Comparison of ENCODE assay signal across 22 mouse cellular contexts in the genomic region with DNA sequence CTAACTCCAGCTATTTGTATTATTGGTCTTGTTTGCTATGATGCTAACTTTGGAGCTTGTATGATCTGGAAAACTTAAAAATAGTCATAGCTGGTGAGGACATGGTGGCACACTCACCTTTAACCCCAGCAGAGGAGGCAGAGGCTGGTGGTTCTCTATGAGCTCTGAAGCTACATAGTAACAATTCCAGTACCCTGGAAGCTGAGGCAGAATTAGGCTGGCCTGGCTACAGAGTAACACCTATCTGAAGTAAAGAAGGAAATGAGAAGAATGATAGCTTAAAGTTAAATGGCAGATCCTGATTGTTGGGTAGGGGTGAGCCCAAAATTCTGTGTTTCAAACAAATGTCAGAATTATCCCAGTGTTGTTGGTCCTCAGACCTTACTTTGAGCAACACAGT. TPM values are rescaled to one million over a fixed set of nuclear protein-coding genes. Genes with fewer than 3 reads are reported as not detected.
"Had no signal": no experiment of that assay in that cellular context is flagged by ENCODE, and none has a peak within 500 bp of the region (broad histone marks: within the 10 kb centered on the region; RNA-seq: fewer than 3 reads in every experiment).

No protein-coding gene starts in this region.

- DNase-seq: left cerebral cortex, postnatal 4 days; liver; liver, embryonic 13.5 days; liver, postnatal 0 days; lung, adult 18-20 months; lung, adult 2 months; lung, embryonic 14.5 days; lung, postnatal 10 days; lung, postnatal 14 days; lung, postnatal 36 days; lung, postnatal 4 days; midbrain, embryonic 14.5 days had no signal

RNA-seq across cellular contexts. Expression of a gene that starts 20.4 kb away (rescaled TPM):
- total RNA-seq: left cerebral cortex, adult 2 months; left cerebral cortex, adult 8-10 months; left cerebral cortex, postnatal 10 days; left cerebral cortex, postnatal 25 days; left cerebral cortex, postnatal 36 days; left cerebral cortex, postnatal 4 days; liver, adult 2 months; megakaryocyte progenitor cell, adult 5-6 weeks; megakaryocyte, adult 5-6 weeks; megakaryocyte-erythroid progenitor cell, adult 5-6 weeks; midbrain, postnatal 0 days had no signal
